ENCODE assay signal across 7 mouse cellular contexts in genomic region chr9:61369316-61370273, GRCm38 (mm10). TPM values are rescaled to one million over a fixed set of nuclear protein-coding genes. Genes with fewer than 3 reads are reported as not detected.
A peak's percentile ranks its signal among the peaks of the same experiment; 100 is the strongest.
DNase-seq lines count a peak whose midpoint lies in the region; ATAC-seq and TF ChIP-seq lines count a peak whose summit lies in the region.

No protein-coding gene starts in this region.

- H3K27ac ChIP-seq in ES-Bruce4 (ENCODE audit: insufficient read depth, low read length), result no peak overlapping the region
- H3K27ac ChIP-seq in midbrain, embryonic 10.5 days (replicated peaks), result peak overlapping the region; percentile 86
- peak overlapping the region; percentile 77; the same call in 1 of the 2 replicates for H3K27ac ChIP-seq in stomach, embryonic 14.5 days (ENCODE audit: low read length)

- intact Hi-C loops in heart, postnatal 10 days (cut with DNase I), result loop anchor here (5.0 kb wide), 4 partner anchors 52 to 328 kb away; no protein-coding TSS in a partner anchor

- TF ChIP-seq CTCF in ES-Bruce4 (IDR thresholded peaks at IDR 0.05; ENCODE audit: low read depth, low read length), result no peak

- H3K9me3 ChIP-seq in ES-Bruce4 (replicated peaks; ENCODE audit: control insufficient read depth, insufficient read depth, low read length, poor library complexity, severe bottlenecking), result no peaks in the 10 kb centered on the region
- H3K9me3 ChIP-seq in midbrain, embryonic 10.5 days (replicated peaks), result no peaks in the 10 kb centered on the region
- no peaks in the 10 kb centered on the region for H3K9me3 ChIP-seq in stomach, embryonic 14.5 days (ENCODE audit: control insufficient read depth, low read depth, low read length)

- peak overlapping the region; percentile 49 for H3K4me2 ChIP-seq in stomach, embryonic 14.5 days (replicated peaks; ENCODE audit: low read depth, low read length)

- H3K36me3 ChIP-seq in ES-Bruce4 (ENCODE audit: control insufficient read depth, insufficient read depth, low read length, poor library complexity, severe bottlenecking), result no peaks in the 10 kb centered on the region
- peaks cover 2% of the 10 kb centered on the region; the same call in 1 of the 2 replicates for H3K36me3 ChIP-seq in midbrain, embryonic 10.5 days
- H3K36me3 ChIP-seq in stomach, embryonic 14.5 days (ENCODE audit: control insufficient read depth, insufficient read depth, low read length), result no peaks in the 10 kb centered on the region

- TF ChIP-seq POLR2A in ES-Bruce4 (IDR thresholded peaks at IDR 0.05; ENCODE audit: insufficient read depth, low read length), result no peak

- ATAC-seq in stomach, embryonic 14.5 days (ENCODE audit: insufficient number of reproducible peaks, insufficient read depth, low FRiP score, low read depth), result no peak

- H3K9ac ChIP-seq in ES-Bruce4 (ENCODE audit: low read depth, poor library complexity, severe bottlenecking), result peak overlapping the region; percentile 56
- no peak overlapping the region for H3K9ac ChIP-seq in stomach, embryonic 14.5 days (replicated peaks; ENCODE audit: low read depth, low read length)

- H3K4me3 ChIP-seq in ES-Bruce4 (ENCODE audit: low read depth, low read length), result peak overlapping the region; percentile 58
- peak overlapping the region; percentile 54 for H3K4me3 ChIP-seq in midbrain, embryonic 10.5 days
- peak overlapping the region; percentile 22 for H3K4me3 ChIP-seq in stomach, embryonic 14.5 days (ENCODE audit: low read depth, low read length)

- peak; percentile 66 for DNase-seq in ZHBTc4 (ENCODE audit: low read depth, low spot score)
- DNase-seq in embryo, embryonic 11.5 days (ENCODE audit: low read depth, low spot score), result peak; percentile 50
- DNase-seq in heart, postnatal 10 days, result peak; percentile 47 to 57
- DNase-seq in layer of hippocampus, adult 9-11 months, result peak; percentile 31
- peak; percentile 80 for DNase-seq in midbrain, embryonic 10.5 days (ENCODE audit: low spot score)

- WGBS in midbrain, embryonic 10.5 days, result under 1% methylated on average over 45 of the region's 45 CpGs
- WGBS in stomach, embryonic 14.5 days, result under 1% methylated on average over 45 of the region's 45 CpGs

- H3K27me3 ChIP-seq in ES-Bruce4 (ENCODE audit: control insufficient read depth, insufficient read depth, low read length, poor library complexity, severe bottlenecking), result no peaks in the 10 kb centered on the region
- peaks cover 38% of the 10 kb centered on the region for H3K27me3 ChIP-seq in midbrain, embryonic 10.5 days (ENCODE audit: low read depth, poor library complexity, severe bottlenecking)
- no peaks in the 10 kb centered on the region for H3K27me3 ChIP-seq in stomach, embryonic 14.5 days (ENCODE audit: control insufficient read depth, insufficient read depth, low read length)

- TF ChIP-seq EP300 in ES-Bruce4 (IDR thresholded peaks at IDR 0.05; ENCODE audit: insufficient read depth, low read depth, low read length), result no peak

- peaks cover 6% of the 10 kb centered on the region for H3K4me1 ChIP-seq in ES-Bruce4 (ENCODE audit: control insufficient read depth, insufficient read depth, low read length)
- H3K4me1 ChIP-seq in midbrain, embryonic 10.5 days, result peaks cover 70% of the 10 kb centered on the region
- H3K4me1 ChIP-seq in stomach, embryonic 14.5 days (ENCODE audit: control insufficient read depth, insufficient read depth, low read length), result peaks cover 41% of the 10 kb centered on the region

RNA-seq across cellular contexts. Expression of gene Tle3, which starts 2.6 kb away (rescaled TPM):
- 122 and 146 TPM in 2 replicates for polyA plus RNA-seq in ES-Bruce4 (2011; ENCODE audit: insufficient read depth, insufficient read length, low read depth, missing spikeins)
- 10 to 100 TPM; 26.9 to 27.4 TPM for total RNA-seq in heart, postnatal 10 days (2021)
- polyA plus RNA-seq in midbrain, embryonic 10.5 days (2016; fragmentation: Nextera tagmentation; extraction: Ambion mirVana), result 48.7 and 55.8 TPM in 2 replicates
- polyA plus RNA-seq in stomach, embryonic 14.5 days (2014; fragmentation: Nextera tagmentation; extraction: Ambion mirVana), result 31.9 and 32.3 TPM in 2 replicates
